Mouse (Mus musculus) intestine, embryonic 16.5 days (tissue): ENCODE results near the gene Olfr1193. TPM values are rescaled to one million over a fixed set of nuclear protein-coding genes. Genes with fewer than 3 reads are reported as not detected.
"Not testable (repeated sequence)": the region's sequence is repeated elsewhere in the genome, so short reads cannot be mapped to it uniquely, and the experiment has no call there.

Experiments used
- ATAC-seq: fragments of 200-750 bp; cut with Nextera tagmentation; 2 replicates; pipeline ENCODE4 v1.8.0; 2017; ENCODE audit warnings: moderate TSS enrichment, moderate library complexity
- H3K27ac ChIP-seq: fragments of 300-500 bp; sonication (generic); 2 replicates; pipeline ENCODE4 v1.5.1; 2014; ENCODE audit warnings: mild to moderate bottlenecking, low read length
- H3K27me3 ChIP-seq: fragments of 300-500 bp; sonication (generic); replicated peaks from 2 replicates; pipeline ENCODE4 v1.6.1; 2014; ENCODE audit warnings: low read length, control low read depth, mixed read lengths; ENCODE audit not compliant: control insufficient read depth, insufficient read depth
- H3K36me3 ChIP-seq: fragments of 300-500 bp; sonication (generic); 2 replicates; pipeline ENCODE4 v1.6.1; 2014; ENCODE audit warnings: low read length, control low read depth; ENCODE audit not compliant: control insufficient read depth, insufficient read depth
- H3K4me1 ChIP-seq: fragments of 300-500 bp; sonication (generic); 2 replicates; pipeline ENCODE4 v1.6.1; 2014; ENCODE audit warnings: low read length, control low read depth, mixed read lengths; ENCODE audit not compliant: control insufficient read depth, insufficient read depth
- H3K4me2 ChIP-seq: fragments of 300-500 bp; sonication (generic); 2 replicates; pipeline ENCODE4 v1.6.1; 2014; ENCODE audit warnings: low read depth, low read length, control low read depth
- H3K4me3 ChIP-seq: fragments of 300-500 bp; sonication (generic); 2 replicates; pipeline ENCODE4 v1.5.1; 2014; ENCODE audit warnings: mild to moderate bottlenecking, low read length
- H3K9ac ChIP-seq: fragments of 300-500 bp; sonication (generic); 2 replicates; pipeline ENCODE4 v1.6.1; 2014; ENCODE audit warnings: low read depth, low read length
- H3K9me3 ChIP-seq: fragments of 300-500 bp; sonication (generic); 2 replicates; pipeline ENCODE4 v1.6.1; 2016; ENCODE audit warnings: low read length, control low read depth; ENCODE audit not compliant: control insufficient read depth
- WGBS: fragments of 180-500 bp; shearing (Covaris S2); extraction: QIAGEN DNeasy Blood & Tissue Kit; methylation state at CpG from one replicate; pipeline ENCODE4 v1.1.7; 2014; 5-methylcytosine and 5-hydroxymethylcytosine counted together
- polyA plus RNA-seq: library from polyadenylated mRNA; unstranded; fragments of >200 nt; fragmentation: Nextera tagmentation; extraction: Ambion mirVana; gene quantifications from 2 replicates; pipeline ENCODE4 v1.2.1, GENCODE M21; 2015

The Olfr1193 gene
- polyA plus RNA-seq: not detected in 2 replicates

- H3K27me3 ChIP-seq, H3K36me3 ChIP-seq, H3K9ac ChIP-seq, H3K9me3 ChIP-seq, H3K4me2 ChIP-seq, H3K27ac ChIP-seq, H3K4me3 ChIP-seq, ATAC-seq, H3K4me1 ChIP-seq: not testable (repeated sequence)
These were observed at the start of gene Olfr1193 for GRCm38 (mm10) chr2:88675328-88675727. TSS of gene Olfr1193 (plus strand) at chr2:88675628.

- not testable (repeated sequence) for ATAC-seq, H3K27ac ChIP-seq, H3K36me3 ChIP-seq, H3K9me3 ChIP-seq, H3K27me3 ChIP-seq, H3K9ac ChIP-seq, H3K4me3 ChIP-seq, H3K4me2 ChIP-seq, H3K4me1 ChIP-seq
- 89% methylated on average over 1 of the region's 1 CpGs for WGBS
These were observed 35.2 kb upstream of the Olfr1193 start, which contains the start of gene Olfr1191-ps1 for GRCm38 (mm10) chr2:88640242-88640641. TSS of gene Olfr1191-ps1 (plus strand) at chr2:88640542.

DNA sequence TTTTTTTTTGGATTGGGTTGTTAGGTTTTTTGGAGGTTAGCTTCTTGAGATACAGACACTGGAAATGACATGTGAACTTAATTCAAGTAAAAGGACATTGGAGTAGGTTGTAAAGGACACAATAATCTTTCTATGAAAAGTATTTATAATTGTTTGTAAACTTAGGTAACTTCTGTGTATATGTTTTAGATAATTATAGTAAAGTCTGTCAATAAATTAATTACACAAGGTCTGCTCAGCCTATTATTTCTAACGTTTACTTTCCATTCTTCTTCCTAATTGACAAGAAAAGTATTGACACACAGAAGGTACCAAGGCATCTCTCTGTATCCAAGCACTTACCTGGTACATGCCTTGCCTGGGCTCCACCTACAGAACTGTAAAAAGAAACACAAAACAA is 27.2 kb upstream of the Olfr1193 start, which contains the start of gene Olfr1192-ps1:
Gene Olfr1192-ps1 (plus strand): TSS at position 301 of the 400 bp plus-strand sequence.
- 35% methylated on average over 1 of the region's 1 CpGs for WGBS
- Histone ChIP-seq H3K27me3 (no peaks in the 10 kb centered on the region), H3K4me2 (no peak within 1 kb of the TSS), H3K9me3 (no peaks in the 10 kb centered on the region), H3K4me1 (no peaks in the 10 kb centered on the region), H3K27ac (no peak within 1 kb of the TSS), H3K36me3 (no peaks in the 10 kb centered on the region), H3K9ac (no peak within 1 kb of the TSS), H3K4me3 (no peak within 1 kb of the TSS)
- no peak for ATAC-seq

DNA sequence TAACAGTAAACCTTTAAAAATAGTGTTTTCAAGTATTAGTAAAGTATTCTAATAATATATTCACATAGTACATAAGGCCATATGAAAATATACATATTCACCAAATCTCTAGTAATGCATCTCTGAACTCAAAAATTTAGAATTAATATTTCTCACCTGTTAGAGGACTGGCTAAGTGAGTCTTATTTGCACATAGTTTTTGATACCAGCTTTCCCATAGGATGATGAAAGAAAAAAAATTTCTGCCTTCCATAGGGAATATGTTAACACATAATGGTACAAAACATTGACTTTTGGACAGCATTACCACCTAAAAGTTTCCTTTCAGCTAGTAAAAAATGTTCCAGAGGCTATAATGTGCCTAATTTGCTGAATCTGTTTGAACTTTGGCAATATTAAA is 13.7 kb downstream of the Olfr1193 start, which contains the start of gene Olfr1195:
Gene Olfr1195 (minus strand): TSS at position 101 of the 400 bp plus-strand sequence.
- no peak within 1 kb of the TSS for H3K4me2 ChIP-seq
- H3K9ac ChIP-seq: no peak within 1 kb of the TSS
- no peaks in the 10 kb centered on the region for H3K4me1 ChIP-seq
- no peaks in the 10 kb centered on the region for H3K9me3 ChIP-seq
- H3K4me3 ChIP-seq: no peak within 1 kb of the TSS
- no peaks in the 10 kb centered on the region for H3K36me3 ChIP-seq
- no peak for ATAC-seq
- H3K27me3 ChIP-seq: no peaks in the 10 kb centered on the region
- H3K27ac ChIP-seq: no peak within 1 kb of the TSS

GRCm38 (mm10) chr2:88704497-88704896 is 29.1 kb downstream of the Olfr1193 start, which contains the start of gene Olfr1196:
TSS of gene Olfr1196 (minus strand) at chr2:88704597.
- WGBS: 83% methylated on average over 2 of the region's 2 CpGs
- no peak within 1 kb of the TSS for H3K27ac ChIP-seq
- H3K36me3 ChIP-seq: no peaks in the 10 kb centered on the region
- H3K4me2 ChIP-seq: no peak within 1 kb of the TSS
- H3K4me1 ChIP-seq: no peaks in the 10 kb centered on the region
- H3K9ac ChIP-seq: no peak within 1 kb of the TSS
- ATAC-seq: no peak
- no peak within 1 kb of the TSS for H3K4me3 ChIP-seq
- no peaks in the 10 kb centered on the region for H3K9me3 ChIP-seq
- H3K27me3 ChIP-seq: no peaks in the 10 kb centered on the region

Other genes starting within 250 kb of the Olfr1193 start
- gene Olfr1181, start 249.5 kb upstream of the Olfr1193 start, polyA plus RNA-seq: not detected in 2 replicates
- gene Gm13757, start 226.5 kb upstream of the Olfr1193 start, polyA plus RNA-seq: not detected in 2 replicates
- gene Olfr1183, start 220.8 kb upstream of the Olfr1193 start, polyA plus RNA-seq: not detected in 2 replicates
- not detected in 2 replicates for gene Olfr1184, start 192.0 kb upstream of the Olfr1193 start, polyA plus RNA-seq
- gene Olfr1185-ps1, start 182.3 kb upstream of the Olfr1193 start, polyA plus RNA-seq: not detected in 2 replicates
- gene Olfr1186, start 157.1 kb upstream of the Olfr1193 start, polyA plus RNA-seq: not detected in 2 replicates
- not detected in 2 replicates for gene Olfr1188, start 118.7 kb upstream of the Olfr1193 start, polyA plus RNA-seq
- not detected in 2 replicates for gene Olfr1189, start 89.2 kb upstream of the Olfr1193 start, polyA plus RNA-seq
- gene Olfr1191-ps1, start 35.1 kb upstream of the Olfr1193 start, polyA plus RNA-seq: not detected in 2 replicates
- not detected in 2 replicates for gene Olfr1192-ps1, start 27.1 kb upstream of the Olfr1193 start, polyA plus RNA-seq
- not detected in 2 replicates for gene Olfr1195, start 13.6 kb downstream of the Olfr1193 start, polyA plus RNA-seq
- gene Olfr1196, start 29.0 kb downstream of the Olfr1193 start, polyA plus RNA-seq: not detected in 2 replicates
- not detected in 2 replicates for gene Olfr1197, start 56.7 kb downstream of the Olfr1193 start, polyA plus RNA-seq
- not detected in 2 replicates for gene Olfr1198, start 75.7 kb downstream of the Olfr1193 start, polyA plus RNA-seq
- gene Olfr1199, start 84.8 kb downstream of the Olfr1193 start, polyA plus RNA-seq: not detected in 2 replicates
- not detected in 2 replicates for gene Olfr1200, start 94.9 kb downstream of the Olfr1193 start, polyA plus RNA-seq
- not detected in 2 replicates for gene Olfr1201, start 117.4 kb downstream of the Olfr1193 start, polyA plus RNA-seq
- gene Olfr1202, start 138.9 kb downstream of the Olfr1193 start, polyA plus RNA-seq: not detected in 2 replicates
- gene Olfr1205, start 154.1 kb downstream of the Olfr1193 start, polyA plus RNA-seq: not detected in 2 replicates
- gene Olfr1204, start 173.7 kb downstream of the Olfr1193 start, polyA plus RNA-seq: not detected in 2 replicates
- not detected in 2 replicates for gene Olfr1206, start 187.6 kb downstream of the Olfr1193 start, polyA plus RNA-seq
- gene Olfr1208, start 226.7 kb downstream of the Olfr1193 start, polyA plus RNA-seq: not detected in 2 replicates
- gene Olfr1209, start 239.5 kb downstream of the Olfr1193 start, polyA plus RNA-seq: not detected in 2 replicates